Mouse (Mus musculus) CD4-positive, CD25-positive, alpha-beta regulatory T cell, adult 4 months (primary cell): ENCODE measurements at regions not wholly inside any gene's neighbourhood (a gene's known extent, or its start where the extent isn't known, plus 50 kb on each side); places are given as distances from the start of the nearest gene placed in this dataset.

Experiments
- ATAC-seq: one replicate; pipeline ENCODE4 v1.8.0; 2017

DNA sequence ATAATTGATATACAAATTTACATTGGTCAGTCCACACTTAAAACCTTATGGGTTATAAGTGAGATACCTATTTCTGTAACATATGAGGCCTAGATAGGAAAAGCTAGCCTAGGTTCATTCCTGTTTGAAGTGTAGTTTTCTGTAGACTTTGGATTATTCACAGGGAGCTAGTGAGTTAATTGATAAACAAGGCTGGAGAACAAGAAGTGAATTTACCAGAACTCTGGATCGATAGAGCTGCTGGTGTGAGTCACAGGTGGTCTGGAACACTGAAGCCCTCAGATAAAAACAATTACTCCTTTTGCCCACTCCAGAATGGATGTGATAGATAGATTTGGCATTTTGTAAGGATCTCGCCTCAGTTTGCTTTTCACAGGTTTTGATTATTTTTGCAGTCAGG is 62.0 kb upstream of the Rtl1 start:
- ATAC-seq: no peak

DNA sequence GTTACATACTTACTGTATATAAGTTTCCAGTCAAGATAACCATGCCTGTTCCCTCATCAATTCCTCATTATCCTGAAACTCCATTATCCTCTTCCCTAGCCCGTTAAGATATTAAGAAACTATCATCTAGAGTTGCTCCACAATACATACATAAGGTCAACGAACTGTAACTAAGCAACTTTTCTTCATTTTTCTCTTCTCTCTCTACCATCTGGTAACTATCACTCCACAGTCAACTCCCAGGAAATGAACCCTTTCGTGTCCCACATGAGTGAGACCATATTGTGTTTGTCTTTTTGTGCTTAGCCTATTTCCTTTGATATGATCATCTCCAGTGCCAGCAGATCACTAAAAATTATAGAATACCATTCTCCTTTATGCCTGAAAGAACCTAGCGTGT is 74.6 kb upstream of the Rtl1 start:
- ATAC-seq: no peak

DNA sequence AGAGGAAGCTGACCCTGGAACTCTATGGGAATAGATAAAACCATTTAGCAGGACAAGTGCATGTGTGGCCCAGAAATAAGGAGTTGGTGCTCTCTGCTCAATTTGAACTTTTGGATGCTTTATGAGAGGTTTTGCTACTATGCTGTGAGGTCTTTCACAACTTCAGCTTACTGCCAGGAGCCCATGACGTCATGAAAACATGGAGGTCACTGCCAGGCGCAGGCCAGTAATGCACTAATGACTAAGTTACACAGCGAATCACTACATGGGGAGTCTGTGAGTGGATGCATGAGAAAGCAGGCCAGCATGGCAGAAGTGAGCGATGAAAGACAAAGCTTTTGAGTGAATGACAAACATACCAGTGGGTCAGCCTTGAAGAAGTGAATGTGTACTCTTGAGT is 93.9 kb upstream of the Rtl1 start:
- ATAC-seq: no peak

DNA sequence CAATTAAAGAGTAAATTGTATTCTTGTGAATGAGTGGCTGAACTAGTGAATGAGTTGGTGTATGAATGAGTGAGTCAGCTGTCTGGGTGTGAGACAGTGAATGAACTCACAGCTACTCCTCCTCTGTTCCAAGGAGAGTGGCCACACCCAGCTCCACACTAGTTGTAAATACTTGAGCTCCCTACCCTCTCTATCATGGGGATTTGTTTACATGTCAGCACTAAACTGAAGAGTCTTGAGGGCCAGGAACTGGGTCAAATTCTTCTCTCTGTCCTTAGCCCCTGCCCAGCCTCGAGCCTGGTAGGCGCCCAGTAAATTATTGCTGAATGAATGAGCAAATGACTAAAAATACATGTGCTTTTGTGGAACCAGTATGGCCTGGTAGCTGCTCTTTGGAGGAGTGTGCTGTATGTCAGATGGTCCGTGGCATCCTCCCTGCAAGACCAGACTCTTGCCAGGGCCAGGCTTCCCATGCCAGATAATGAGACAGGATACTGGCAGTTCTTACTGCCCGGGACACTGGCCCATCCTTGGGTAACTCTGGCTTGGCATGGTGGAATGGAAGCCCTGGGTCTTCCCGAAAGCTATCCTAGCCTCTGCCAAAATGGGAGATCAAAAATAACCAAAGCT is 94.8 kb upstream of the Rtl1 start:
- ATAC-seq: no peak

DNA sequence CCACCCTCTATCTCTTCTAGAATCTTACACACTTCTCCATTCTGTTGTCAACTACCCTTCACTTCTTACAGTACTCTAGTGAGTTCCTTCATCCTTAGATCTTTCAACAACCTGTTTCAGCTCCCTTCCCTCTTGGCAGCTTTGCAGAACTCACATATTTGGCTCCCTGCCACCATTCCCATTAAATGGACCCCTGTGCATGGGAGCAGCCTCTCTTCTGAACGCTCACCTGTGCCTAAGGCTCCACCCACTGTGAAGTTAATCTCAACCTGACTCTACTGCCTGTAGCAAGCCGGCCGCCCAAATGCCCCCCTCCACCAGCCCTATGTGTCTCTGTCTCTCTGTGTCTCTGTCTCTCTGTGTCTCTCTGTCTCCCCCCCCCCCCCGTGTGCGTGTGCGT is 106.7 kb upstream of the Rtl1 start:
- ATAC-seq: no peak

DNA sequence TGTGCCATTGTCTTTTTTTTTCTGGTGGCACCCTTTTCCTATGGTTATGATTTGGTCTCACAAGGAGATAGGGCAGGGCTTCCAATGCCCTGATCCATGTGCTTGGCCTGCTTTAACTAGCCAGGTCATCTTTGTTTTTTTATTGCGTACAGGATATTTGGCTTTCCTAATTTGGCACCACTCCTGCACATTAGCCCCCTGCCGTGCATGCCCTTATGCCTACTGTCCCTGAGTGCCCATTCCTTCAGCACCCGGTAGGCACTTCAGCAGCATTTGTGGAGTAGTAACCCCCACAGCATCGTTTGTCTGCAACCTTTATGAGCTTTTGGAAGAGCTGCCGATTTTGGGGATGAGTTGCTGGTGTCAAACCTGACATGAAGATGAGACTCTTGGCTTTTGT is 109.5 kb upstream of the Rtl1 start:
- ATAC-seq: no peak

DNA sequence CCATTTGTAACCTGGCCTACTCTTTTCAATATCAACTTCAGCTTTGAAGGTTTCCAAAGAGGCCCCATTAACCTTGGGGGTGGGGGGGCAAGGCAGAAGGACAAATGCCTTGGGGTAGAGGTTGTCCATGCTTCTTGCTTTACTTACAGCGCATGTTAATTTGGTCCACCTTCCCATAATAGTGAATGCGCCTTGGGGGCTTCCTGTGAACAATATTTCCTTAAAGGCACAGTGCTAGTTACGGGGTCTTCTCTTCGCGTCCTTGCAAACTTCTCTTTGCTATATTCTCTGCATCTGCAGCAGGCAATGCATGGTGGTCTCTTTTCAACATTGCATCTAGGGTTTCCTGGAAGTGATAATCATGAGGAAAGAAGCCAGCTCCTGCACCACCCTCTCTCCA is 111.3 kb upstream of the Rtl1 start:
- no peak for ATAC-seq

DNA sequence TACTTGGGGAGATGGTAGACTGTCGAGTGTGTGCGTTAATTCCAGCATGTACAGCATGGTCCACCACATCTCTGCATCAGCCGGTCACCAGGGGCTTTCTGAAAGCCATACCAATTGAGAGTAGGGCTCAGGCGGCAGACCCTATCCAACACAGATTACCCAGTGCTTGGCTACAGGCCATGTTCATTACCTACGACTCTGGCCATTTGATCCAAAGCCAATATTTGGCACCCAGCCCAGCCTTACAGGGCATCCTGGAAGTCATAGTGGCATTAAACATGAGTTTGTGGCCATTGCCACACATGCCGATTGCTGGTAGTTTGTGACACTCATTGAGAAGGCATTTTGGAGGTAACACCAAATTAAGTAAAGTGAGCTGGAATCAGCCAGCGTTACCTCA is 111.8 kb upstream of the Rtl1 start:
- ATAC-seq: no peak

DNA sequence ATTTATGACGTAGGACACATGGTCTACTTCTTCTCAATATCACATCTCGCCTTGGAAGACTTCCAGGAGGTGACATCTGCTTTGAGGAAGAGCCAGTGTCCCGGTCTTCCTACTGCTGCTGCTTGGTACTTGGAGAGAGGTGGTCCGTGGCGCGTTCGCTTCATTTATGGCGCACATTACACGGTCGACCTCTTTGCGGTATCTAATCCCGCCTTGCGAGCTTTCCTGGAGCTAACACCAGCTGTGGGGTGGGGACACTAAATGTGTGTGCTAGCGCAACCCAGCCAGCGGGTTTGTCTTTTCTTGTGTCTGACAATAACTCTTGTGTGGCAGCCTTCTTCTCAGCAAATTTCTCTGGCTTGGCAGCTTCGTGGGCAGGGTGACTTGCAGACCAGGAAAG is 112.3 kb upstream of the Rtl1 start:
- ATAC-seq: no peak

DNA sequence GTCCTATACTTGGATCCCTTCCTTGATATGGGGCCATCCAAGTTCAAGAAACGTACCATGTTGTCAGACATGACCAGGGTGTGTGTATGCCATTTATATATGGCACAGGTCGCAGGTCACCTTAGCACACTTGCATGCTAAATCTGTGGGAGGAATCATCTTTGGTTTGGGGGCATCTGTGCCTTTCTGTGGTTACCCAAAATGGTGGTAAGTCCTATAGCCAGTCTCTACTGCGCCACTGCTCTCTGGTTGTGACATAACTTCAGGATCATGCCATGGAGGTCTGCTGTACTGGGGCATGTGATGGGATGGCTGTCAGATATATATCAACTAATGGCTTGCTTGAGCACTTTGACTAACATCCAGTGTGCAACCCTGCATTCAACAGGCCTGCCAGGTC is 112.9 kb upstream of the Rtl1 start:
- no peak for ATAC-seq

DNA sequence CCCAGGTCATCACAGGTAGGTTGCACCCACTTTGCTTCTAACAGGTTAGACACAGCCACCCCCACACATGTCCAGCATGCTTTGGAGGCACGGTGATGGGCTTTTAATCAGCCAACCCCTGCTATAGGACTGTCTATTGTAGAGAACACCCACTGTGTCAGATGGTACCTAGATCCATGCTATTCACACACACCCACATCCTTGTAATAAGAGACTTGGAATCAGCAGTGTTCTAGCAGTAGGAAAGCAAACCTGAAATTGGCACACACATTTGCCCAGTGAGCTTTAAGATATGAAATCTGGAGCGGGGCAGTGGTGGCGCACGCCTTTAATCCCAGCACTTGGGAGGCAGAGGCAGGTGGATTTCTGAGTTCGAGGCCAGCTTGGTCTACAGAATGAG is 113.9 kb upstream of the Rtl1 start:
- no peak for ATAC-seq

DNA sequence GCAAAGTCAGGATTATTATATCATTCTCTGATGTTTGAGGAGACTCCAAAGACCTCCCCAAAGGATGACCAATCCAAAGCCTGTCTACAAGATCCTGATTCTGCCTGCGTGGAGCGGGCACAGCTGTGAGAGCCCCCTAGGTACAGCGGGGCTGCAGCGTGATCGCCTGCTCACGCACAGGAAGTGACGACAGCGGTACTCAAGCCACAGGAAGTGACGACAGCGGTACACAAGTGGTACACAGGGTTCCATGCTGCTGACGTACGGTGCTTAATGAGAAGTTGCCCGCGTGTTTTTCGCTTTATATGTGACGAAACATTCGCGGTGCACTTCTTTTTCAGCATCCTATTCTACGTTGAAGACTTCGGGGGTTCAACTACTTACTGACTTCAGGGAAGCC is 116.9 kb upstream of the Rtl1 start:
- no peak for ATAC-seq

DNA sequence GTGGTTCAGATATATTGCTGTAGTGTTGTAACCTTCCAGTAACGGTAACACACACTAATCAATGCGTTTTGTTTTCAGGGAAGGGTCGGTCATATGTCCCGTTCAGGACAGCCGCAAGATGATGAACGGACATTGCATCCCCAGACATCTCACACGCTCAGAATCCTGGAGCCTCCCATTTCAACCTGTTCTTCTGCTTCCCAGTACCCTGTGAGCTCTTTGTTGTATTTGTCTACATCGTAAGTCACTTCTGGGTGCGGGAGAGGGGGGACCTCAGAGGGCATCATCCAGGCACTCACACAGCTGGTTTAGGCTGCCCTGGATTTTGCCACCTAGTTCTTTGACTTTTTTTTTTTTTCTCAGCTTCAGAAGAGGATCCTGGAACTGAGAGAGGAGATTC is 117.9 kb upstream of the Rtl1 start:
- ATAC-seq: no peak

DNA sequence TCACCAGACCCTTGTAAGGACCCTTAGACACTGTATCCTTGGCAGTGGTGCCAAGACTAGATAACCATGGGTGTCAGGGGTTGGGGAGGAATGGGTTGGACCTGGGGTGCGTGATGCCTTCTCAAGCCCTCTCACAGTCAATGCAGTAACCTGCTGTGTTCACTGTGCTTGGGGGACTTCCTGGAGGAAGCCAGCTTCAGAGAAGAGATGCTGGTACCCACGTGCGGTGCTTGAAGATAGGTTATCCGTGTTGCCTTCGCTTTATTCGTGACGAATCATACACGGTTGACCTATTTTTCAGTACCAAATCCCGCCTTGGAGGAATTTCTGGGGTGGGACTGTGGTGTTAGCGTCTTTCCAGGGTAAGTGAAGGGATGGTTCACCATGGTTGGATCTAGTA is 138.1 kb upstream of the Rtl1 start:
- ATAC-seq: no peak

DNA sequence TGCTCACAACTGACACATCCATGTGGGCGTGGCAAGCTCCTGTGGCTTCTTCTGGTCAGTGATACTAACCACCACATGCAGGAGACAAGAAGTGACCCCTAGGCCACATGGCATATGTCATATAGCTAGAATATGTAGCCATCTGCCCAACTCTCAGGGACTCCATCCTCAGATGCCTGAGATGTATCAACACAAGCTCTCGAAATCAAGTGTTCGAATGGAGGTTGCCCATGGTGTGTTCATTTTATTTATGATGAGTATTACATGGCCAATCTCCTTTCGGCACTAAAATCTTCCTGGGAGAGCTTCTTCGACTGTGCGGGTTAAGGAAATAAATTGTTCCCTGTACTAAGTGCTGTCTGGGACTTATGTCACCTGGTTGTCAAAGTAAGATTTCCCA is 138.8 kb upstream of the Rtl1 start:
- no peak for ATAC-seq

DNA sequence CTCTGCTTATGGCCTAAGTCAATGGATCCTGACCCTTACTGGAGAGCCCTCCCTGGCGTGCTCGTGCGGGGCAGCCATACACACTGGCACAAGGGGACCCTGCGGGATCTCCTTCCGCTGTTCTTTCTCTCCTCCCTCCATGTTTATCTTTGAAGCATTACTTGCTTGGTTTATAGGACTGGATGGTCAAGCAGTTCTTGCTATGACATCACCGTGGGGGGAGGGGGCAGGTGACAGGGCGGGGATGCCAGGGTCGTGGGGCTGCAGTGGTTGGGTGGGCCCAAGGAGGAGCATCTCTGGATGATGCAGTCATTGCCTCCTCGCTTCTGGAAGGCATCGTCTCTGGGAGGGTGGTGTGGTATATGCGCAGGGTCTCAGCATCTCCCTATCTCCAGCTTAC is 142.4 kb upstream of the Rtl1 start:
- no peak for ATAC-seq

DNA sequence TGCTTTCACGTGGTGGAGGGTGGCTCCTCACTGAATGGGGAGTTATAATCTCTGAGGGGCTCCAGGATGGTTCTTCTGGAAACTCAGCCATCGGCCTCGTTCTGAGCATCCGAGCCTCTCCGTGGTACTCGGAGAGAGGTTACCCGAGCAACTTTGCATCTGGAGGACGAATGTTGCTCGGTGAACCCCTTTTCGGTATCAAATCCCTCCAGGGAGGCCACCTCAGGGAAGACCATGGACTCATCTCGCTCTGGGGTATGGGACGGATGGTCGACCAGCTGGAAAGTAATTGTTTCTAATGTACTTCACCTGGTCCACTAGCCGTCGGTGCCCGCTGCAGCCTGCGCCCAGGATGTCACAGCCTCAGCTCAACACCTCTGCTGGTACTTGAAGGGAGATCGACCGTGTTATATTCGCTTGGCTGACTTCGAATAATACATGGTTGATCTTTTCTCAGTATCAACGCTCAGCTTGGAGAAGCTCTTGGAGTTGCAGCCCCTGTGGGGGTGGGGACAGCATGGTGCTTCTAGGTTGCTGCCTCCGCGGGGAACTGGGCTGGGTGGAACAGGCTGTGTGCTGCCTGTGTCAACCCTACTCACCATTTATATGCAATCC is 143.0 kb upstream of the Rtl1 start:
- ATAC-seq: no peak

DNA sequence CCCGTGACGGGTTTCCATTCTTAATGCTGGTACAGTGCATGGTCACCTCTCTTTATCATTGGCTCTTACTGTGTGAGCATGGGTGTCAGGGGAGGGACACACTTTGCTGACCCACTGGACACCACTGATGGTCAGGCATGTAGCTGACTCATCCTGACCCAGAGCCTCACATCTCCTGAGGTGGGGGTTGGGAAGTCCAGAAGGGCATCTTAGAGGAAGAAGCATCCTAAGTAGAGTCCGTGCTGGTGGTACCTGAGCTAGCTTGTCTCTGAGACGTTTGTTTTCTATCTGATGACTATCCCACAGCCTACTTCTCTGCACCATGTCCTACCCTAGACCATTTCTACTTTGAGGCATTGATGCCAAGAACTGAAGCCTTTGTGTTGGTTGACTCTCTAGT is 144.1 kb upstream of the Rtl1 start:
- ATAC-seq: no peak

DNA sequence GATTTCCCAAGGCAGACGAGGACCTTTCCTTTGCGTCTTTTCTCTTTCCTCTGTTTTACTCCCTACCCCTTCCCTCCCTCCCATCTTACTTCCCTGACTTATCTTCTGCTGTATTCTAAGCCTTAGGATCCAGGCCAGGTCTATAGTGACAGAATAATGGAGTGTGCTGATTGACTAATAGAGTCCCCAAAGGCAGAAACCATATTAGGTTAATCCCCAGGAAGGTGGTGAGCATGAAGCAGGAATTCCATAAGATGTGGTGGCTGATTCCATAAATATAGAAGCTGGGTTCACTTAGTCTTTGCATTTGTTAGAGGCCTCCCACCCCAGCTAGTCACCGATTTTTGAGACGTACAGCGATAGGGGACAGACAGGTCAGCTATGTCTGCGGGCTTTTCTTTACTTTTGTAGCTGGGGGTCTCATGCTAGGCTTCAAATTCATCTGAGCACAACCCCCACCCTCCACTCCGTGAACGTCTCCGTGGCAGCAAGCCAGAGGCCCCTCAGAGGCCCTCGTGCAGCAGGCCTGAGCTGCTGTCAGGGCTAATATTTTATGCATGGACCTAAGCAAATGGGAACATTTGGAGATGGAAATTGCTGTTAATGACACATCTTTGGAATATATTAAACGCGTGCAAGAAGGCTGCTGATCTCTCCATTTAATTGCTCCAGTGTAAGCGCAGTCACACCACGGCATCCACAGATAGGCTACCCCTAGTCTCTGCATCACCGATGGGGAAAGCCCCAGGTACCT is 145.8 kb upstream of the Rtl1 start:
- no peak for ATAC-seq

DNA sequence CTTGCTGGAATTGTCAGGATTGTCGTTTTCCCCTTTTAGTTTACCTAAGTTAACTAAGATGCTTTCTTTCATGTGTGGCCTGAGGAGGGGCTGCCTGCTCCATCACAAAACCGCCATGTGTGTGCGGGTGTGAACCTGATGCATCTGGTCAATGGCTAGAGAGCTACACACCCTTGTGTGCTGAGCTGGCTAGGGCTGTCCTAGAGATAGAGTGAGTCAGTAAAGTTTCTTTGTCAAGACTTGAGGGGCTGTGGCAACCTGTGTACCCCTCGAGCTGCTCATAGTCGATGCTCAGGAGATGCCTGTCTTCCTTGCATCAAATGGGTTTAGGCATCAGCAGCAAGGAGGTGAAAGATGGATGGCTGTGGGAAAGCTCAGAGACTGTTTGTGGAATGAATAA is 147.1 kb upstream of the Rtl1 start:
- no peak for ATAC-seq

DNA sequence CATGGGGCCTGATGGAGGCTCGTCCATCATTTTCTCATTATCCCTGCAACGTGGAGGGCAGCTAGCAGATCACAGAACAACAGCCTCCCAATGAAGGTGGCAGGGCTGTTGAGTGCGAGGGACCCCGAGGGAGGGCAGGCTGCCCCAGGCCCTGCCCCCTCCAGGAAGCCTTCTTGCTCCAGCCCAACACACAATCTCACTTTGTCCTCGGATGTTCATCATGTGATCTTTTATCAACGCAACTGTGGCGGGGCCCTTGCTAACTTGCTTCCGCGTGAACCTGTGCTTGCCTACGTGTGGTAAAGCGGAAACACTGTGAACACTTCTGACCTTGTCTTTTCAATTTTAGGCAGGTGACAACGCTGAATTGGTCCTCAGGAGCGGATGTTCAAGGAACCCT is 147.6 kb upstream of the Rtl1 start:
- ATAC-seq: no peak

DNA sequence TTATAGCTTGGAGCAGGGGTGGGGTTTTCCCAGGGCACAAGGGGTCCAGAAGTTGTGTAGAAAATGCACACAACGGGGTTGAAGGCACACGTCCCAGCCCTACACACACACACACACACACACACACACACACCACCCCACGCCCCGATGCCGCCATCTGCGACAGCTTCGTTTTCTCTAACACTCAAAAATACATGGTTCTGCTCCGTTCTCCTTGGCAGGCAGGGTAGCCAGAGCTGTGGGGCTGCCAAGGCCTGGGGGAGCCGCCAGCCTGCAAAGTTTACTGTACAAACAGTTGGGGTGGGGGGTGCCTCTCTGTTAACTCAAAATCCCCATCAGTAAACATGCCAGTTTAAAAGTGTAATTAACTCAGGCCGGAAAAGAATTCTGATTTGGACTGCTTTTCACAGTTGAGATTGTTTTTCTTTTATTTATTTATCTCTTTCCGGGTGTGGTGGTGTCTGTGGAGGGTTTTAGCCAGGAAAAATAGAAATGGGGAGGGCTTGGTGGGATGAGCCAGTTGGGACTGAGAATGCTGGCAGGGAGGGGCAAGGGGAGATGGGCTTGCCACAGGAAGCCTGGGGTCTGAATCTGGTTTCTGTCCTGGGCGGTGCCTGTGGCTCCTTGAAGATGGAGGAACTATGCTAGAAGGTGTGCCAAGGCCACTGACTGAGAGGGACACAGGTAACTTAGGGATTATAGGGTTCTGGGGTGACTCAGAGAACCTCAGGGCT is 148.4 kb upstream of the Rtl1 start:
- no peak for ATAC-seq

DNA sequence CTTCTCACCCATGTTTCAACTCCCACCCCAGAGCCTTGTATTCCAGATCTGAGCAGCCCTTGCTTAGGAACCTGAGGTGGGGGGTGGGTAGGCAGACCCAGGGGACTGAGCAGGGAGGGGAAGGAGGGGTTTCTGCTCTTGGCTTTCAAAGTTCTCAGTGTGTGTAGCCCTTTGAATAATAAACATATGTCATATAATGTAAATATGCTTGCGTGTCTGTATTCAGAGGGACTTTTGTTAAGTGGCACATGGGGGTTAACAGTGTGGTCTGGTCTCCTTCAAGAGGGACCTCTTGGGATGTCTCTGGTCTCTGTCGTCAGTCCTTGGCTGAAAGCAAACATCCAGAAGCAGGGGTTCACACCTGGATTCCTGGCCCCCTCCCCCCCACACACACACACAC is 149.1 kb upstream of the Rtl1 start:
- ATAC-seq: no peak

DNA sequence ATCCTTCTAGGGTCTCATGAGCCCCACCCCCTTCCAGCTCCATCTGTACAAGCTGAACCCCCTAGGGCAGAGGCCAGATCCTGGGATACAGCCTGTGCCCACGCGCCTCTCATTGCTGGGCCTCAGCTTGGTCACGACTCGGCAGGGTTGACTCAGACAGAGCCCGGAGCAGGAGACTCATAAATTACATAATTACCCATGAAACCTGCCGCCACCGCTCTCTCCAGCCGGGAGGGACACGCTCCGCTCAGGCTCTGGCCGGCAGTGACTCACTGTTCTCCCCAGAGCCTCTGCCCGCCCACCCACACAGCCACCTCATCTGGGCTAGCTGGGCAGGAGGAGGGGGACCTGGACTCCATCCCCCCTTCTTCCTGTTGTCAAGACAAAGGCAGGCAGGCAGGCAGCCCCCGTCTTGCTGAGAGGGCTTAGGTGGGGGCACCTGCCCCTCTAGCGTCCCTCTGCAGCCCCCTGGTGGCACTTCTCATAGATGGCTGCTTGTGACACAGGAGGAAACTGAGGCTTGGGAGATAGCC is 149.6 kb upstream of the Rtl1 start:
- no peak for ATAC-seq
